Mouse (Mus musculus) bone marrow macrophage, adult 2 months (primary cell): ENCODE results near the gene Gopc.

ENCODE experiments used
- CTCF ChIP-seq: IDR thresholded peaks from 2 replicates; pipeline ENCODE4 v1.5.1; 2012; ENCODE audit warnings: low read depth, mild to moderate bottlenecking, low read length, moderate library complexity
- POLR2A ChIP-seq: IDR thresholded peaks from 2 replicates; pipeline ENCODE4 v1.6.1; 2012; ENCODE audit warnings: mild to moderate bottlenecking, low read depth, low read length, borderline replicate concordance

- TF ChIP-seq CTCF (no peak), POLR2A (no peak)
Observed at GRCm38 (mm10) chr10:52407526-52407925, 25.6 kb upstream of the Gopc start.
